Comparison of ENCODE assay signal across 47 mouse cellular contexts in the genomic region with DNA sequence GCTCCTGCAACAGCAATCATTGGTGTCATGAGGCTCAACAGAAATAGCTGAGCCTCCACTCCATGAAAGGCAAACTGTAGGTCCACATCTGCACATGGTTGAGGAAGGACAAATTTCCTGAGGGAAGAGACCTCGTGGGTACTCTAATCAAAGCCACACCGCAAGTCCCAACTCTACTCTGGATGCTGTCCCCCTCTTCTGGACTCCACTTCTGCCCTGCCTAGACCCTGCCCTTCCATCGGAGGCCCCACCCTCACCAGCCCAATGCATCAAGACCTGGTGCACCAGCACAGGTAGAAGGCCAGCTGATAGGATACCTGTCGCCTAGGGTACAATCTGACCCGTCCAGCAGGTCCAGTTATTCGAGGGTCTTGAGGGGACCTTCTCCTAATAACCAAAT. TPM values are rescaled to one million over a fixed set of nuclear protein-coding genes. Genes with fewer than 3 reads are reported as not detected.
"Had no signal": no experiment of that assay in that cellular context is flagged by ENCODE, and none has a peak within 500 bp of the region (broad histone marks: within the 10 kb centered on the region; RNA-seq: fewer than 3 reads in every experiment).

No protein-coding gene starts in this region.

- H3K27ac ChIP-seq: limb, embryonic 10.5 days; limb, embryonic 12.5 days; limb, embryonic 13.5 days; limb, embryonic 15.5 days; liver, embryonic 13.5 days; liver, embryonic 14.5 days; liver, embryonic 15.5 days; lung, embryonic 15.5 days; macrophage; midbrain, embryonic 10.5 days; midbrain, embryonic 12.5 days; midbrain, embryonic 13.5 days; midbrain, embryonic 15.5 days; neural tube, embryonic 12.5 days; neural tube, embryonic 13.5 days had no signal

- H3K27me3 ChIP-seq: limb, embryonic 12.5 days; limb, embryonic 13.5 days; limb, embryonic 15.5 days; liver, embryonic 13.5 days; liver, embryonic 15.5 days; lung, embryonic 15.5 days; megakaryocyte, embryonic 14.5 days; midbrain, embryonic 12.5 days; midbrain, embryonic 13.5 days; midbrain, embryonic 15.5 days; neural tube, embryonic 12.5 days; neural tube, embryonic 13.5 days had no signal

- H3K9me3 ChIP-seq: limb, embryonic 10.5 days; limb, embryonic 12.5 days; limb, embryonic 13.5 days; limb, embryonic 15.5 days; liver, embryonic 13.5 days; liver, embryonic 15.5 days; lung, embryonic 15.5 days; midbrain, embryonic 10.5 days; midbrain, embryonic 12.5 days; midbrain, embryonic 13.5 days; midbrain, embryonic 15.5 days; neural tube, embryonic 12.5 days; neural tube, embryonic 13.5 days had no signal

- ATAC-seq: liver, postnatal 0 days; lung, postnatal 0 days; midbrain, embryonic 13.5 days; midbrain, embryonic 15.5 days; midbrain, embryonic 16.5 days had no signal

- H3K4me1 ChIP-seq: limb, embryonic 10.5 days; limb, embryonic 12.5 days; limb, embryonic 13.5 days; limb, embryonic 15.5 days; liver, embryonic 13.5 days; liver, embryonic 15.5 days; lung, embryonic 15.5 days; megakaryocyte, embryonic 14.5 days; midbrain, embryonic 10.5 days; midbrain, embryonic 12.5 days; midbrain, embryonic 13.5 days; midbrain, embryonic 15.5 days; neural tube, embryonic 12.5 days; neural tube, embryonic 13.5 days had no signal

- H3K4me2 ChIP-seq: limb, embryonic 12.5 days; limb, embryonic 13.5 days; limb, embryonic 15.5 days; liver, embryonic 11.5 days; liver, embryonic 13.5 days; liver, embryonic 15.5 days; lung, embryonic 14.5 days; lung, embryonic 15.5 days; midbrain, embryonic 11.5 days; midbrain, embryonic 12.5 days; midbrain, embryonic 13.5 days; midbrain, embryonic 15.5 days; neural tube, embryonic 12.5 days; neural tube, embryonic 13.5 days had no signal

- H3K36me3 ChIP-seq: limb, embryonic 10.5 days; limb, embryonic 12.5 days; limb, embryonic 13.5 days; limb, embryonic 15.5 days; liver, embryonic 13.5 days; liver, embryonic 15.5 days; lung, embryonic 15.5 days; midbrain, embryonic 10.5 days; midbrain, embryonic 12.5 days; midbrain, embryonic 13.5 days; midbrain, embryonic 15.5 days; neural tube, embryonic 12.5 days; neural tube, embryonic 13.5 days had no signal

- DNase-seq: left cerebral cortex, postnatal 4 days; liver; liver, embryonic 13.5 days; liver, postnatal 0 days; lung, adult 18-20 months; lung, adult 2 months; lung, embryonic 14.5 days; lung, postnatal 10 days; lung, postnatal 14 days; lung, postnatal 36 days; lung, postnatal 4 days; midbrain, embryonic 14.5 days had no signal

- H3K9ac ChIP-seq: limb, embryonic 12.5 days; limb, embryonic 13.5 days; limb, embryonic 15.5 days; liver, embryonic 13.5 days; liver, embryonic 14.5 days; liver, embryonic 15.5 days; liver, postnatal 0 days; lung, embryonic 14.5 days; lung, embryonic 15.5 days; midbrain, embryonic 12.5 days; midbrain, embryonic 13.5 days; midbrain, embryonic 15.5 days; neural tube, embryonic 12.5 days; neural tube, embryonic 13.5 days had no signal

- H3K4me3 ChIP-seq: limb, embryonic 10.5 days; limb, embryonic 12.5 days; limb, embryonic 13.5 days; limb, embryonic 15.5 days; liver, embryonic 13.5 days; liver, embryonic 15.5 days; lung, embryonic 15.5 days; megakaryocyte, embryonic 14.5 days; midbrain, embryonic 10.5 days; midbrain, embryonic 12.5 days; midbrain, embryonic 13.5 days; midbrain, embryonic 15.5 days; myocyte; neural tube, embryonic 12.5 days; neural tube, embryonic 13.5 days had no signal

RNA-seq across cellular contexts. Expression of gene Klk1b22, which starts 11.0 kb away (rescaled TPM):
- total RNA-seq: left cerebral cortex, postnatal 10 days; left cerebral cortex, postnatal 14 days; left cerebral cortex, postnatal 25 days; left cerebral cortex, postnatal 36 days; left cerebral cortex, postnatal 4 days; liver, adult 2 months; megakaryocyte progenitor cell, adult 5-6 weeks; megakaryocyte, adult 5-6 weeks; megakaryocyte-erythroid progenitor cell, adult 5-6 weeks; midbrain, postnatal 0 days; monocyte, adult 5-6 weeks had no signal
- polyA plus RNA-seq: limb, embryonic 10.5 days; limb, embryonic 11.5 days; limb, embryonic 12.5 days; limb, embryonic 13.5 days; limb, embryonic 14.5 days; limb, embryonic 15.5 days; liver, adult 2 months; liver, embryonic 11.5 days; liver, embryonic 13.5 days; liver, embryonic 14.5 days; liver, embryonic 15.5 days; liver, embryonic 16.5 days; liver, postnatal 0 days; lung, adult 2 months; lung, embryonic 14.5 days; lung, embryonic 15.5 days; lung, embryonic 16.5 days; lung, postnatal 0 days; macrophage; midbrain, embryonic 10.5 days; midbrain, embryonic 11.5 days; midbrain, embryonic 12.5 days; midbrain, embryonic 13.5 days; midbrain, embryonic 14.5 days; midbrain, embryonic 15.5 days; midbrain, embryonic 16.5 days; midbrain, postnatal 0 days; neural tube, embryonic 11.5 days; neural tube, embryonic 12.5 days; neural tube, embryonic 13.5 days had no signal

RNA-seq across cellular contexts. Expression of gene Klk1b16, which starts 13.1 kb away (rescaled TPM):
- total RNA-seq: left cerebral cortex, postnatal 10 days; left cerebral cortex, postnatal 14 days; left cerebral cortex, postnatal 25 days; left cerebral cortex, postnatal 36 days; left cerebral cortex, postnatal 4 days; liver, adult 2 months; megakaryocyte progenitor cell, adult 5-6 weeks; megakaryocyte, adult 5-6 weeks; megakaryocyte-erythroid progenitor cell, adult 5-6 weeks; midbrain, postnatal 0 days; monocyte, adult 5-6 weeks had no signal
- polyA plus RNA-seq: limb, embryonic 10.5 days; limb, embryonic 11.5 days; limb, embryonic 12.5 days; limb, embryonic 13.5 days; limb, embryonic 14.5 days; limb, embryonic 15.5 days; liver, adult 2 months; liver, embryonic 11.5 days; liver, embryonic 13.5 days; liver, embryonic 14.5 days; liver, embryonic 15.5 days; liver, postnatal 0 days; lung, adult 2 months; lung, embryonic 14.5 days; lung, embryonic 15.5 days; lung, embryonic 16.5 days; lung, postnatal 0 days; macrophage; midbrain, embryonic 10.5 days; midbrain, embryonic 11.5 days; midbrain, embryonic 12.5 days; midbrain, embryonic 13.5 days; midbrain, embryonic 14.5 days; midbrain, embryonic 15.5 days; midbrain, embryonic 16.5 days; midbrain, postnatal 0 days; myocyte; neural tube, embryonic 11.5 days; neural tube, embryonic 12.5 days; neural tube, embryonic 13.5 days had no signal

RNA-seq across cellular contexts. Expression of gene Klk1b21, which starts 21.3 kb away (rescaled TPM):
- total RNA-seq: left cerebral cortex, postnatal 10 days; left cerebral cortex, postnatal 14 days; left cerebral cortex, postnatal 25 days; left cerebral cortex, postnatal 36 days; left cerebral cortex, postnatal 4 days; liver, adult 2 months; megakaryocyte progenitor cell, adult 5-6 weeks; megakaryocyte, adult 5-6 weeks; megakaryocyte-erythroid progenitor cell, adult 5-6 weeks; midbrain, postnatal 0 days; monocyte, adult 5-6 weeks had no signal
- polyA plus RNA-seq: limb, embryonic 10.5 days; limb, embryonic 11.5 days; limb, embryonic 12.5 days; limb, embryonic 13.5 days; limb, embryonic 14.5 days; limb, embryonic 15.5 days; liver, adult 2 months; liver, embryonic 11.5 days; liver, embryonic 13.5 days; liver, embryonic 14.5 days; liver, embryonic 15.5 days; liver, embryonic 16.5 days; liver, postnatal 0 days; lung, adult 2 months; lung, embryonic 14.5 days; lung, embryonic 15.5 days; lung, embryonic 16.5 days; lung, postnatal 0 days; macrophage; midbrain, embryonic 10.5 days; midbrain, embryonic 11.5 days; midbrain, embryonic 12.5 days; midbrain, embryonic 13.5 days; midbrain, embryonic 14.5 days; midbrain, embryonic 15.5 days; midbrain, embryonic 16.5 days; midbrain, postnatal 0 days; myocyte; neural tube, embryonic 11.5 days; neural tube, embryonic 12.5 days; neural tube, embryonic 13.5 days had no signal
